Mouse (Mus musculus) liver, embryonic 15.5 days (tissue): Measurements from ENCODE around the gene Snx21. TPM values are rescaled to one million over a fixed set of nuclear protein-coding genes. Genes with fewer than 3 reads are reported as not detected.

Experiments
- ATAC-seq: fragments of 200-750 bp; cut with Nextera tagmentation; 2 replicates; pipeline ENCODE4 v1.8.0; 2017; ENCODE audit warnings: moderate number of reproducible peaks, mild to moderate bottlenecking, moderate library complexity; ENCODE audit not compliant: insufficient read depth
- H3K27ac ChIP-seq: fragments of 300-500 bp; sonication (generic); replicated peaks from 2 replicates; pipeline ENCODE4 v1.5.1; 2015; ENCODE audit warnings: mild to moderate bottlenecking, inconsistent platforms
- H3K27me3 ChIP-seq: fragments of 300-500 bp; sonication (generic); 2 replicates; pipeline ENCODE4 v1.6.1; 2015; ENCODE audit warnings: mild to moderate bottlenecking, inconsistent platforms
- H3K36me3 ChIP-seq: fragments of 300-500 bp; sonication (generic); replicated peaks from 2 replicates; pipeline ENCODE4 v1.6.1; 2015; ENCODE audit warnings: moderate library complexity, mild to moderate bottlenecking, inconsistent platforms
- H3K4me1 ChIP-seq: fragments of 300-500 bp; sonication (generic); replicated peaks from 2 replicates; pipeline ENCODE4 v1.6.1; 2015; ENCODE audit warnings: inconsistent platforms
- H3K4me2 ChIP-seq: fragments of 300-500 bp; sonication (generic); 2 replicates; pipeline ENCODE4 v1.6.1; 2015; ENCODE audit warnings: moderate library complexity, mild to moderate bottlenecking, inconsistent platforms
- H3K4me3 ChIP-seq: fragments of 300-500 bp; sonication (generic); replicated peaks from 2 replicates; pipeline ENCODE4 v1.5.1; 2015; ENCODE audit warnings: mild to moderate bottlenecking, inconsistent platforms
- H3K9ac ChIP-seq: fragments of 300-500 bp; sonication (generic); 2 replicates; pipeline ENCODE4 v1.6.1; 2015; ENCODE audit warnings: moderate library complexity, mild to moderate bottlenecking, inconsistent platforms
- H3K9me3 ChIP-seq: fragments of 300-500 bp; sonication (generic); replicated peaks from 2 replicates; pipeline ENCODE4 v1.6.1; 2016; ENCODE audit warnings: inconsistent platforms
- WGBS: fragments of 180-500 bp; shearing (Covaris S2); methylation state at CpG from one replicate; pipeline ENCODE4 v1.1.7; 2015; ENCODE audit warnings: mixed read lengths; ENCODE audit not compliant: insufficient replicate concordance; 5-methylcytosine and 5-hydroxymethylcytosine counted together
- polyA plus RNA-seq: library from polyadenylated mRNA; unstranded; fragments of >200 nt; fragmentation: Nextera tagmentation; extraction: Ambion mirVana; gene quantifications from 2 replicates; pipeline ENCODE4 v1.2.1, GENCODE M21; 2015

The Snx21 gene
- polyA plus RNA-seq, 1 experiment from 2014 or later = 5.6 TPM

- peaks cover 55% of the 10 kb centered on the region for H3K4me1 ChIP-seq
- peak overlapping the region; percentile 97 for H3K27ac ChIP-seq
- H3K36me3 ChIP-seq = peaks cover 100% of the 10 kb centered on the region
Observed at GRCm38 (mm10) chr2:164754800-164755199, 30.8 kb upstream of the Snx21 start.

DNA sequence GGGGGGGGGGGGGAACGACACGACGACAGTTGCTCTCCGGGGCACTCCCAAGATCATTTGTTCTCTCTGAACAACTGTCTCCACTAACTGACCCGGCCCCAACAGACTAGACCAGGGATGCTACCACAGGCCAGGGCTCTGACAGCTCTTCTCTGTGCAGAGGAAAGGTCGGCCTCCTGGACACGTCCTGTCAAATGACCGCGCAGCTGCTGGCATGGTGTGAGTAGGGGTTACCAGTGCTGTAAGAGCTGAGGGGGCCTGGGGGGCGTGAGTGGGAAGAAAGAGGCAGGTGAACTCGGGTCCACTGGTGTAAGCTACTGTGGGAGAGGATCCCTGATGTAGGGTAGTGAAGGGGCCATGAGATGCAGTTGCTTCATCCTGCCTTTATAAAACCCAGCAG, 27.8 kb upstream of the Snx21 start:
- ATAC-seq = no peak
- H3K9ac ChIP-seq = peak overlapping the region; percentile 60
- H3K4me1 ChIP-seq = peaks cover 75% of the 10 kb centered on the region
- no peak overlapping the region for H3K4me3 ChIP-seq
- no peaks in the 10 kb centered on the region for H3K27me3 ChIP-seq
- WGBS = 89% methylated on average over 11 of the region's 11 CpGs
- H3K36me3 ChIP-seq = peaks cover 98% of the 10 kb centered on the region
- H3K27ac ChIP-seq = peak overlapping the region; percentile 97
- no peaks in the 10 kb centered on the region for H3K9me3 ChIP-seq
- peak overlapping the region; percentile 62; the same call in 1 of the 2 replicates for H3K4me2 ChIP-seq

More at GRCm38 (mm10) chr2:164754800-164755199, 30.8 kb upstream of the Snx21 start:
- ATAC-seq = no peak
- Histone ChIP-seq H3K4me2 (no peak overlapping the region), H3K9ac (no peak overlapping the region), H3K9me3 (no peaks in the 10 kb centered on the region), H3K4me3 (no peak overlapping the region), H3K27me3 (no peaks in the 10 kb centered on the region)
- 87% methylated on average over 2 of the region's 2 CpGs for WGBS

DNA sequence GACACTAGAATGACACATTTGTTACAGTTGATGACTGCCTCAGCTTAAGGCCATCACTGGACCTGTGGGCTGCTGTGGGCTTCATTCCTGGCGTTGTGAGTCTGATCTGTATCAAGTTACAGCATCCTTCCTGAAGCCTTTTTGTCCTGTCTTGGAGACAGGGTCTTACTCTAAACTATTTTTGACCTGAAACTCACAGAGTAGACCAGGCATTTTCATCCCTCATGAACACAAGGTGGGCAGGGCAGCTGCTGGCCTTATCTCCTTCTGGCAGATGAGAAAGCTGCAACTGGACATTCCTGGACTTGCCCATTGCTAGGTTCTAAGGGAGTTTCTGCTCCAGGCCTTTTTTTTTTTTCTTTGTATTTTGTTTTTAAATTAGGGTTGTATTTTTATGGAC, 26.9 kb upstream of the Snx21 start:
- WGBS = 38% methylated on average over 1 of the region's 1 CpGs
- Histone ChIP-seq H3K4me2 (peak overlapping the region; percentile 62), H3K4me3 (no peak overlapping the region), H3K27me3 (no peaks in the 10 kb centered on the region), H3K9ac (peak overlapping the region; percentile 60), H3K36me3 (peaks cover 98% of the 10 kb centered on the region), H3K9me3 (no peaks in the 10 kb centered on the region), H3K27ac (peak overlapping the region; percentile 97), H3K4me1 (peaks cover 80% of the 10 kb centered on the region)
- ATAC-seq = peak; percentile 67

DNA sequence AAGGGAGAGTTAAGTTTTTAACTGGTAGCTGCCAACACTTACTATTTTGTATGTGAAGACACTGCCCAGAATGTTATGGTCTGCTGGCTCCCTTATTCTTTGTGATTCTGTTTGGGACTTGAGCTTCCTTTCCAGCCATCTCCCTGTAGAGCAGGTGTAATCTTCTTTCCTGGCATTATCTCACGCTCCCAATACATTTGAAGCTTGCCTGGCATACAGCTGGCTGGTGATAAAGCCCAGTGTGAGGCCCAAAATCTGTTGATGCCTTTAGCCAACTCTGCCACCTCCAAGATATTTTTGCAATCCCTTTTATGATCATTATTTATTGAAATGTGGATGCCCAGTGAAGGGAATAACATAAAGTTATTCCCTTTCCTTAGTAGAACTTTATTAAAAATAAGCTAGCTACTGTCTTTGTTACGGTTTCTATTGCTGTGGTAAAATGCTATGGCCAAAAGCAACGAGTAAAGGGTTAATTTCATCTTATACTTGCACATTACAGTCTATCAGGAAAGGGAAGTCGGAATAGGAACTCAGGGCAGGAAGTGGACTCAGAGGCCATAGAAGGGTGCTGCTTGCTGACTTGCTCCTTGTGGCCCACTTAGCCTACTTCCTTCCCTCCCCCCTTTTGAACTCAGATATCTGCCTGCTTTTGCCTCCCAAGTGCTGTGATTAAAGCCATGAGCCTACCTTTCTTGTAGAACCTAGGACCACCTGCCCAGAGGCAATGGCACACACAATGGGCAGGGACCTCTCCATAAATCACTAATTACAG, 25.4 kb upstream of the Snx21 start:
- peaks cover 84% of the 10 kb centered on the region for H3K4me1 ChIP-seq

DNA sequence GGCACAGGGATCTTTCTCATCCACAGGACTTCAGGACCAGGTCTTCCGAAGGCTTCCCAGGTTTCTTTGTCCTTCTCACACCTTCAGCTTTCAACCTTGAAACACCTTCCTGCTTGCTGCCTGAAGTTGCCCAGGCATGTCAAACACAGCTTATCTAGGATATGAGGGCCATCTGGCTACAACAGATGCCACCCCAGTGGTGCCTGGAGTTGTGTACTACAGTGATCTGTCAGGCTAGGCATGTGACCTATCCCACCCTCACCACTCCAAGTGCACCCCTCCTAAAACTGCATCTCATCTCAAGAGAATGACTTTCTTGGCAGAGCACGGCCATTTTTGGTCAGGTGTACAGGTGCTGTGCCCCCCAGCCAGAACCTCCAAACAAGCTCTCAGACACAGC, 24.1 kb upstream of the Snx21 start:
- Histone ChIP-seq H3K27me3 (no peaks in the 10 kb centered on the region), H3K36me3 (peaks cover 93% of the 10 kb centered on the region), H3K4me2 (peak overlapping the region; percentile 62), H3K4me3 (no peak overlapping the region), H3K9me3 (no peaks in the 10 kb centered on the region), H3K4me1 (peaks cover 78% of the 10 kb centered on the region), H3K9ac (peak overlapping the region; percentile 56), H3K27ac (peak overlapping the region; percentile 97)
- WGBS = 55% methylated on average over 2 of the region's 2 CpGs
- peak; percentile 89 for ATAC-seq

More for the DNA sequence above, 25.4 kb upstream of the Snx21 start:
- peak overlapping the region; percentile 23 for H3K4me3 ChIP-seq
- peaks cover 93% of the 10 kb centered on the region for H3K36me3 ChIP-seq
- H3K9ac ChIP-seq = peak overlapping the region; percentile 56
- 33% methylated on average over 4 of the region's 4 CpGs for WGBS
- H3K27ac ChIP-seq = peak overlapping the region; percentile 97
- peak; percentile 72 for ATAC-seq
- H3K4me2 ChIP-seq = peak overlapping the region; percentile 62
- H3K9me3 ChIP-seq = no peaks in the 10 kb centered on the region
- H3K27me3 ChIP-seq = no peaks in the 10 kb centered on the region

DNA sequence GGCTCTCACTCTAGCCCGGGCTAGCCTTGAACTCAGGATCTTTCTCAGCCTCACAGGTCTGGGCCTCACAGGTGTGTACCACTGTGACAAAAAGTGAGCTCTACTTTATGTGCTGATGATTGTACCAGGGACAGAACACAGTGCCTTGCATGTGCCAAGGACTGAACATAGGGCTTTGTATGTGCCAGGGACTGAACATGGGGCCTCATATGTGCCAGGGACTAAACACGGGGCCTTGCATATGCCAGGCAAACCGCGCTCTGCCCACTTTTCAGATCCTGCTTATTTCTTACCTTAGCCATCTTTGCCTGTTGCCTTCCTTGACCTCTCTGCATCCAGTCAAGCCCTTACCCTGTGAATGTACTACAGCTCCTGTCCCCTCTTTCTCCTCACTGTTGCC, 23.7 kb upstream of the Snx21 start:
- whole genome bisulfite sequencing = 81% methylated on average over 4 of the region's 4 CpGs
- ATAC-seq = peak; percentile 3; the same call in 1 of the 2 replicates
- Histone ChIP-seq H3K4me3 (no peak overlapping the region), H3K9ac (peak overlapping the region; percentile 56), H3K9me3 (no peaks in the 10 kb centered on the region), H3K27ac (peak overlapping the region; percentile 97), H3K27me3 (no peaks in the 10 kb centered on the region), H3K36me3 (peaks cover 93% of the 10 kb centered on the region), H3K4me2 (peak overlapping the region; percentile 62), H3K4me1 (peaks cover 77% of the 10 kb centered on the region)

DNA sequence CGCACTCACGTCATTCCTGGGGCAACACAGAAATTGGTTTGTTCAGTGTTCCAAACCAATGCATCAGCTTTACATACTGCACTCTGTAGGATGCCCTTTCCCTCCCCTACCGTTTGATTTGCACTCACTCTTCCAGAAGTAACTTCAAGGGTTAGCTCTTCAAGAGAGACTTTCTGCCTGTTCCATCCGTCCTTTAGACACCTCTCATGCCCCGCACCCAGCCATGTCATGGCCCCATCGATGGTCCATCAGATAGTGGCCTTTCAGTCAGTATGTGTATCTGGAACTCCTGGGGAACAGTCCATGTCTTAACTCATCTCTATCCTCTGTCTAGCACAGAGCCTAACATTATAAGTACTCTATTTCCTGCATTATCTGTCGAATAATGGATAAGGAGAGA, 23.0 kb upstream of the Snx21 start:
- 77% methylated on average over 7 of the region's 7 CpGs for WGBS
- H3K4me2 ChIP-seq = peak overlapping the region; percentile 62
- no peaks in the 10 kb centered on the region for H3K9me3 ChIP-seq
- H3K27ac ChIP-seq = peak overlapping the region; percentile 97
- peak overlapping the region; percentile 56 for H3K9ac ChIP-seq
- no peaks in the 10 kb centered on the region for H3K27me3 ChIP-seq
- H3K4me1 ChIP-seq = peaks cover 73% of the 10 kb centered on the region
- 0 out of 2 replicates have a peak, but pooled peaks have one; percentile 4 for ATAC-seq
- no peak overlapping the region for H3K4me3 ChIP-seq
- peaks cover 93% of the 10 kb centered on the region for H3K36me3 ChIP-seq

- Histone ChIP-seq H3K36me3 (peaks cover 76% of the 10 kb centered on the region), H3K9me3 (no peaks in the 10 kb centered on the region), H3K4me3 (no peak overlapping the region), H3K4me2 (no peak overlapping the region), H3K27me3 (no peaks in the 10 kb centered on the region), H3K4me1 (peaks cover 62% of the 10 kb centered on the region), H3K27ac (peak overlapping the region; percentile 63), H3K9ac (0 out of 2 replicates have a peak overlapping the region, but pooled peaks have one; percentile 6)
- no peak for ATAC-seq
- WGBS = 81% methylated on average over 3 of the region's 3 CpGs
Observed at GRCm38 (mm10) chr2:164765841-164766240, 19.8 kb upstream of the Snx21 start.

DNA sequence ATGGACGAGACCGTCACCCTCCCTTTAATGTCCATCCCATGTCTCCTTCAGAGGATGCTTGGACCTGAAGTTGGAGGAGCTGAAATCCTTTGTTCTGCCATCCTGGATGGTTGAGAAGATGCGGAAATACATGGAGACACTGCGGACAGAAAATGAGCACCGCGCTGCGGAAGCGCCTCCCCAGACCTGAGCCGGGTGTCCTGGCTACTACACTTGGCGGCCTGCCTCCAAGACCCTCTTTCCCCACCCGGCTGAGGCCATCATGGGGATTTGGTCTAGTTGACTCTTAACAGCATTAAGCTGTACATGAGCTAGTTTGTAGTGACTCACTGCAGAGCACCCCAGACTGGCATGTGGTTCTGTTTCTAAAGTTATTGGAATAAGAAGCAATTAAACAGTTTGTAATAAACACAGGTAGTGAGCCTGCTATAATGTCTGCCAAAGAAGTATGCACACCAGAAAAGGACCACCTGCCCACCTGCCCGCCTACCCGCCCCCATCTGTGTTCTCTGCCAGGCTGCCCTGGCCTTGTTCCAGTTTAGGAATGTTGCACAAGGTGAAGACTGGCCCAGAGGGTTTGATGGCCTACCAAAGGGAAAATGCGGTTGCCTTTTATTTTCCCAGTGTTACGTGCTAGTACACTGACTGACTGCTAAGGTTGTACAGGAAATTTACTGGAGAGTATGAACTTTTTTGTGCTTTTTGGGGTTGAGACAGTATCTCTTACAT, 17.6 kb upstream of the Snx21 start:
- Histone ChIP-seq H3K4me3 (0 out of 2 replicates have a peak overlapping the region, but pooled peaks have one; percentile 93), H3K9ac (no peak overlapping the region; the same call in 1 of the 2 replicates), H3K4me2 (peak overlapping the region; percentile 73), H3K27ac (peak overlapping the region; percentile 63), H3K4me1 (peaks cover 62% of the 10 kb centered on the region), H3K9me3 (no peaks in the 10 kb centered on the region), H3K36me3 (peaks cover 76% of the 10 kb centered on the region), H3K27me3 (no peaks in the 10 kb centered on the region)
- 87% methylated on average over 15 of the region's 15 CpGs for WGBS
- ATAC-seq = no peak

GRCm38 (mm10) chr2:164769258-164770037, 16.2 kb upstream of the Snx21 start, which contains the start of gene Ube2c:
Gene Ube2c (plus strand): TSS chr2:164769898.
- 1% methylated on average over 53 of the region's 53 CpGs for WGBS
- H3K36me3 ChIP-seq = peaks cover 75% of the 10 kb centered on the region
- peak; percentile 96 for ATAC-seq
- peak within 1 kb of the TSS; percentile 94 for H3K27ac ChIP-seq
- H3K9me3 ChIP-seq = no peaks in the 10 kb centered on the region
- peak within 1 kb of the TSS; percentile 82 for H3K4me2 ChIP-seq
- peaks cover 66% of the 10 kb centered on the region for H3K4me1 ChIP-seq
- H3K27me3 ChIP-seq = no peaks in the 10 kb centered on the region
- peak within 1 kb of the TSS; percentile 93 for H3K4me3 ChIP-seq
- peak within 1 kb of the TSS; percentile 98 for H3K9ac ChIP-seq
